Mouse (Mus musculus): Measurements from ENCODE around the gene Pdap1. TPM values are rescaled to one million over a fixed set of nuclear protein-coding genes. Genes with fewer than 3 reads are reported as not detected.
"Not testable (repeated sequence)": the region's sequence is repeated elsewhere in the genome, so short reads cannot be mapped to it uniquely, and the experiment has no call there.

The Pdap1 gene
- total RNA-seq, 2 experiments from 2014 or later, result 95.2 to 97.8 TPM

- peak overlapping the region; percentile 67; the same call in 1 of the 2 replicates for H3K27ac ChIP-seq
- no peak for DNase-seq (ENCODE audit: low spot score in 2 of 2)
Observed at GRCm38 (mm10) chr5:145116316-145116715, 23.7 kb downstream of the Pdap1 start.

DNA sequence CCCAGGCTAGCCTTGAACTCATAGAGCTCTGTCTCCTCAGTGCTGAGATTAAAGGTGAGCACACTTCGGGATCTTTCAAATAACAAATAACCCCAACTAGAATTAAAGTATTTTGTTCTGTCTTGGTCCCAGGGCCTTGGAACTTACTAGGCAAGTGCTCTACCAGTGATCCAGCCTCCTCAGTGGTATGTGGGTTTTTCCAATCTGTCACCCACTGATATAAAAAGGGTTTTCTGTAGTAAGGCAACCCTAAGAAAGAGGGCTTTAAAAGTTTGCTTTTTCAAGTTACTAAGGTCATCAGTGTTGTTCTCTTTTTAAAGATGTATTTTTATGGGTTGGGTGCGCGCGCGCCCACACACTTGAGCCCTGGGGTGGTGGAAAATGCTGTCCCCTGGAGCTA is 24.3 kb downstream of the Pdap1 start:
- Histone ChIP-seq H3K4me3 (no peak overlapping the region), H3K27ac (peak overlapping the region; percentile 67)
- no peak for TF ChIP-seq CTCF (conservative IDR thresholded peaks at IDR 0.05)
- no peak for DNase-seq (ENCODE audit: low spot score in 2 of 2)

More at GRCm38 (mm10) chr5:145116316-145116715, 23.7 kb downstream of the Pdap1 start:
- no peak for TF ChIP-seq CTCF (conservative IDR thresholded peaks at IDR 0.05)
- no peak overlapping the region for H3K4me3 ChIP-seq

- no peak for TF ChIP-seq CTCF (conservative IDR thresholded peaks at IDR 0.05)
- Histone ChIP-seq H3K4me3 (peak overlapping the region; percentile 58), H3K27ac (peak overlapping the region; percentile 78)
- no peak for DNase-seq (ENCODE audit: low spot score in 2 of 2)
Observed at GRCm38 (mm10) chr5:145114606-145115473, 25.2 kb downstream of the Pdap1 start.

DNA sequence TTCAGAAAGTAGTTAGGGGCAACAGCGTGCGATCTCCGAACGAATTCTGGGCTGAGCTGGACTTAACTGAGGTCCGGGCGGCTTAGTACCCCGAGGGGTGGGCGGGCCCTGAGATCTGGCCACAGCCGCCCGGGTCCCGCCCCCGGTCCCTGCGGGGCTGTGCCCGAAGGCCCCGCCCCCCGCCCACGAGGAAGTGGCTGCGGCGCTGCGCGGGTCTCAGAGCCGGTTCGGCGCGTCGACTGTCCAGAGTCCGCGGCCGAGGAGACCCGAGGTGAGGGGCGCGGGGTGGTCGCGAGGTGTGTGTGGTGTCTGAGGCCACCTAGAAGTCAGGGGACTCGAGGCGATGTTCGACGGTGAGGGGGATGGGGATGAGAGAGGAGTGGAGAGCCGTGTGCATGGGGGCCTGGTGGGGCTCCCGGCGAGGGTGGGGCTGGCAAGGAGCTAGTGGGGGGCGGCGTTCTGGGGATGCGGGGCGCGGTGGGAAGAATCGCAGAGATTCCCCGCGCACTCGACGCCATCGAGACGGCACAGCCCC is 25.9 kb downstream of the Pdap1 start, which contains the start of gene Arpc1b:
Gene Arpc1b, plus strand, starts transcription at position 145 of the 535 bp plus-strand sequence.
- no peak for TF ChIP-seq CTCF (conservative IDR thresholded peaks at IDR 0.05)
- DNase-seq (ENCODE audit: low spot score in 2 of 2), result no peak
- H3K4me3 ChIP-seq, result peak within 1 kb of the TSS; percentile 58
- peak within 1 kb of the TSS; percentile 78 for H3K27ac ChIP-seq

- Histone ChIP-seq H3K27ac (no peak overlapping the region), H3K4me3 (no peak overlapping the region)
- no peak for TF ChIP-seq CTCF (conservative IDR thresholded peaks at IDR 0.05)
Observed at GRCm38 (mm10) chr5:145113416-145113815, 26.6 kb downstream of the Pdap1 start.

DNA sequence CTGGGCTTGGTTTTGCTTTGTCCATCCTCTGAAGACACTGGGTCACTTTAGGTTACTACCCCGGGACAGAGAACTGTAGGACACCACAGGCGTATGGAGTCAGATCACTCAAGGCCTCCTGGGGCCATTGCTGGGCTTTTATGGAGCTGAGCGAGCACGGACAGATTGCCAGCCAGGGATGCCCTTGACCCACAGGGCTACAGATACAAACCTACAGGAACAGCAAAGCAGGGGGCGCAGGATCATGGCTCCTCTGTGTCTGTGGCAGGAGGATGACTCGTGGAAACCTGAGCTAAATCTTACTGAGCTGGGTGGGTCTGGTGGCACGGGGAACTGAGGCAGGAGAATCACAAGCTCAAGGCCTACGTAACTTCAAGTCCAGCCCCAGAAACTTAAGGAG is 27.5 kb downstream of the Pdap1 start:
- no peak for DNase-seq (ENCODE audit: low spot score in 2 of 2)
- TF ChIP-seq CTCF (conservative IDR thresholded peaks at IDR 0.05), result no peak
- Histone ChIP-seq H3K27ac (no peak overlapping the region), H3K4me3 (no peak overlapping the region)

More at GRCm38 (mm10) chr5:145113416-145113815, 26.6 kb downstream of the Pdap1 start:
- DNase-seq (ENCODE audit: low spot score in 2 of 2), result no peak

DNA sequence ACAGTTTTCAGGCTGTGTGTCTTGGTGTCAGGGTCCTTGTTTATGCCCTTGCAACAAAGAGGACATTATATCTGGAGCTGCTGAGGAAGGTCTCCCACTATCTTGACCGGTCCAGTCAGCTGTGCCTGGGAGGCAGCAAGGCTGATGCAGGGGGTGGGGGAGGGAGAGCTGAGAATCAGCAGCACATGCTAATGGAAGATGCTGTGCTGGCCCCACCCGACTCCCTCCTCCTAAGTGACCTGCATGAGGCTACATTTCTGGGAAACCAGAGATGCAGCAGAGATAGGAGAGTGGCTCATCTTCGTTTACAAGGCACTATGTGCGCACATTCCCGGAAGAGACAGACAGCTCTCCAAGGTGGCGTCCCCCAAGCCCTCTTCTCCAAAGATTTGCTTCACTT is 29.6 kb downstream of the Pdap1 start:
- no peak for DNase-seq (ENCODE audit: low spot score in 2 of 2)
- no peak overlapping the region for H3K4me3 ChIP-seq
- no peak overlapping the region for H3K27ac ChIP-seq
- TF ChIP-seq CTCF (conservative IDR thresholded peaks at IDR 0.05), result no peak

DNA sequence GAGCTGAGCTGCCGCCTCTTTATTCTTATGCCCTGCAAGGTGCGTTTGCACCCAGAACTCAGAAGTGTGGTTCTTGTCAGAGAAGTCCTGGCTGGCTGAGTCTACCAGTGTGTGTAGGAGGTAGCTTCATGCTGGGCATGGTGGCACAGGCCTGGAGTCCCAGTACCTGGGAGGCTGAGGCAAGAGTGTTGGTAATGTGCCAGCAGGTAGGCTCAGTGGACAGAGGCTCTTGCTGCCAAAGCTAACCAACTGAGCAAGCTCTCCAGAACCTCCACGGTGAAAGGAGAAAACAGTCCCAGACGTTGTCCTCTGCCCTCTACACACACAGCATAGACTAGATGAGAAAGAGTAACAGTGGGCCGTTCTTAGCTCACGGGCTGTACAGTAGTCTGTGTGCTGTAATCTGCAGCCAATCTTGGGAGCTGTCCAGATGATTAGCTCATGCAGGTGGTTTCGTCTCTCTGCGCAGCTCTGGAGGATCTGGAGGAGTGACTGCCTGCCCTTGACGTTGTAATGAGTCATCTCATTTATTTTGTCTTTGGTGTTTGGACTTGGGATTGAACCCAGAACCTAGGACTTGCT is 34.3 kb downstream of the Pdap1 start:
- no peak for DNase-seq (ENCODE audit: low spot score in 2 of 2)
- TF ChIP-seq CTCF (conservative IDR thresholded peaks at IDR 0.05), result no peak
- Histone ChIP-seq H3K27ac (peak overlapping the region; percentile 86), H3K4me3 (no peak overlapping the region)

DNA sequence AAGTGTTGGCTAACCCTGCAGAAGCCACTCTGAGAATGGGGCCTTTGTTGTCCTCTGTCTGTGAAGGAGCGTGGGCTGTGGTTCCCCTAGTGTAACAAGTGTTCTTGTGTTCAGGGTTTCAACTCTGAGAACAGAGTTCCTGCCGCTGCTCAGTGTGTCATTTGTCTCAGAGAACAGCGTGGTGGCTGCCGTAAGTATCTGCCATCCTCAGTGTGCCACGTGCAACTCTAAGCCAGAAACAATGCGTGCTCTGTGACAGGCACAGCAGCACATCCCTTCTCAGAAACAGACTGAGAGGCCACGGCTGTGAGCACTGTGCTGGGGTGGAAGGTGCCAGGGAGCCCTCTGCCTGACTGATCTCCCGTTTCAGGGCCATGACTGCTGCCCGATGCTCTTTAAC is 35.7 kb downstream of the Pdap1 start:
- TF ChIP-seq CTCF (conservative IDR thresholded peaks at IDR 0.05), result no peak
- Histone ChIP-seq H3K27ac (peak overlapping the region; percentile 86), H3K4me3 (no peak overlapping the region)
- peak in 1 of 2 experiments; percentile 48 for DNase-seq (ENCODE audit: low spot score in 2 of 2)

GRCm38 (mm10) chr5:145102706-145103105 is 37.3 kb downstream of the Pdap1 start:
- DNase-seq (ENCODE audit: low spot score in 2 of 2), result no peak
- no peak overlapping the region for H3K4me3 ChIP-seq
- H3K27ac ChIP-seq, result no peak overlapping the region
- TF ChIP-seq CTCF (conservative IDR thresholded peaks at IDR 0.05), result no peak

DNA sequence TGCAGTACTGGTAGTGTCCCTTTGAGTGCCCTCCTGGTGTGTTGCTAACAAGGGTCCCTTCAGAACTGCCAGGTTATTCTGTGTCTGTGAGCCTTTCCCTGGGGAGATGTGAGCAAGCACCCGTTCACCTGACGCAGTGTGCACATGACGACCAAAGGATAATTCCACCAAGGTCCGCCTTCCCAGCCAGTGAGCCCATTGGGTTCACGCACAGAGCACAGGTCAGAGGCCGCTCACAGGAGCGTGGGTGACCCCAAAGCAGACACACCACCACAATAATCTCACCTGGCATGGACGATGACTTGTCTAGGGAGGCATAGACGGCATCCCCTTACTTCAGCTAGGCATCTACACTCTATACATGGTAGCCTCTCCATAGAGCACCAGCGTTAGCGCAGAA is 38.6 kb downstream of the Pdap1 start:
- H3K27ac ChIP-seq; H3K4me3 ChIP-seq; DNase-seq (ENCODE audit: low spot score in 2 of 2): not testable (repeated sequence)

- Histone ChIP-seq H3K27ac (no peak overlapping the region), H3K4me3 (no peak overlapping the region)
- no peak for DNase-seq (ENCODE audit: low spot score in 2 of 2)
- TF ChIP-seq CTCF (conservative IDR thresholded peaks at IDR 0.05), result no peak
Observed at GRCm38 (mm10) chr5:145100960-145101359, 39.1 kb downstream of the Pdap1 start.

DNA sequence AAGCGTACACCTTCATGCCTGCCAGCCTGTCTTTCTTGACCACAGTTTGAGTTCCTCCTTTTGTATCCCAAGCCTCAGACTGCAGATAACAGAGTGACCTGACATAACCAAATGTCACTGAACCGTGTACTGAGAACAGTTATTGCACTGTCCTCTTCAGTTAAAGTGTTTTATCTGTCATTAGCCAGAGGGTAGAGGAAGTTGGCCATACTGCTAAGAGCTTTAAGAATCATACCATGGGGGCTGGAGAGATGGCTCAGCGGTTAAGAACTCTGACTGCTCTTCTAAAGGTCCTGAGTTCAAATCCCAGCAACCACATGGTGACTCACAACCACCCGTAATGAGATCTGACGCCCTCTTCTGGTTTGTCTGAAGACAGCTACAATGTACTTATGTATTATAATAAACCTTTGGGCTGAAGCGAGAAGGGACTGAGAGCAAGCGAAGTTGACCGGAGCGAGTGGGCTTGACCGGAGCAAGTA is 41.7 kb downstream of the Pdap1 start:
- DNase-seq (ENCODE audit: low spot score in 2 of 2), result no peak
- peak; percentile 26; the same call in 1 of the 2 replicates for TF ChIP-seq CTCF (conservative IDR thresholded peaks at IDR 0.05)
- Histone ChIP-seq H3K4me3 (no peak overlapping the region), H3K27ac (no peak overlapping the region)

Measured in layer of hippocampus, adult 2 months (tissue).